ENCODE assay signal across 29 mouse cellular contexts in genomic region chr16:90569826-90570225, GRCm38 (mm10).
A peak's percentile ranks its signal among the peaks of the same experiment; 100 is the strongest.
DNase-seq lines count a peak whose midpoint lies in the region; ATAC-seq and TF ChIP-seq lines count a peak whose summit lies in the region.
"Had no signal": no experiment of that assay in that cellular context is flagged by ENCODE, and none has a peak within 500 bp of the region (broad histone marks: within the 10 kb centered on the region; RNA-seq: fewer than 3 reads in every experiment).

No protein-coding gene starts in this region.

- TF ChIP-seq CTCF in intestine, postnatal 0 days (IDR thresholded peaks at IDR 0.05; ENCODE audit: low read depth), result no peak

- WGBS in intestine, postnatal 0 days, result 66% methylated on average over 1 of the region's 1 CpGs

- no peaks in the 10 kb centered on the region for H3K4me1 ChIP-seq in intestine, postnatal 0 days (replicated peaks; ENCODE audit: control insufficient read depth, insufficient read depth, low read length)
- H3K4me1 ChIP-seq: embryonic facial prominence, embryonic 13.5 days; heart, embryonic 13.5 days; hindbrain, embryonic 15.5 days; liver, embryonic 13.5 days; midbrain, embryonic 13.5 days; neural tube, embryonic 13.5 days; stomach, embryonic 15.5 days had no signal

- DNase-seq in Muller cell, postnatal 12 days (ENCODE audit: inconsistent ontology term), result peak; percentile 16
- peak; percentile 92 for DNase-seq in brain, adult 2 months (ENCODE audit: low read depth, low spot score)
- peak; percentile 42 for DNase-seq in cerebellum, adult 8-10 months
- DNase-seq in cerebellum, postnatal 25 days, result peak; percentile 65 to 72
- no peak for DNase-seq in retina, embryonic 14.5 days (ENCODE audit: low spot score)
- DNase-seq: adrenal gland, adult 2 months; adrenal gland, postnatal 36 days; B cell, adult 2 months; embryo, embryonic 11 days; forebrain, postnatal 0 days; heart, postnatal 10 days; kidney, adult 18-20 months; kidney, postnatal 4 days; layer of hippocampus, adult 9-11 months; liver, embryonic 13.5 days; lung, adult 2 months; lung, postnatal 10 days; right cerebral cortex, postnatal 14 days had no signal

- no peak overlapping the region for H3K27ac ChIP-seq in intestine, postnatal 0 days (ENCODE audit: low read depth, low read length)
- H3K27ac ChIP-seq: embryonic facial prominence, embryonic 13.5 days; heart, embryonic 13.5 days; hindbrain, embryonic 15.5 days; kidney, postnatal 0 days; liver, embryonic 13.5 days; macrophage; midbrain, embryonic 13.5 days; neural tube, embryonic 13.5 days; stomach, embryonic 15.5 days had no signal

- H3K9ac ChIP-seq in intestine, postnatal 0 days (ENCODE audit: low read depth, low read length), result no peak overlapping the region
- H3K9ac ChIP-seq: embryonic facial prominence, embryonic 13.5 days; forebrain, postnatal 0 days; heart, embryonic 13.5 days; hindbrain, embryonic 15.5 days; liver, embryonic 13.5 days; midbrain, embryonic 13.5 days; neural tube, embryonic 13.5 days; stomach, embryonic 15.5 days had no signal

- H3K9me3 ChIP-seq in intestine, postnatal 0 days (ENCODE audit: control insufficient read depth), result no peaks in the 10 kb centered on the region
- H3K9me3 ChIP-seq: embryonic facial prominence, embryonic 13.5 days; heart, embryonic 13.5 days; hindbrain, embryonic 15.5 days; liver, embryonic 13.5 days; midbrain, embryonic 13.5 days; neural tube, embryonic 13.5 days; stomach, embryonic 15.5 days had no signal

- no peaks in the 10 kb centered on the region for H3K27me3 ChIP-seq in intestine, postnatal 0 days (replicated peaks; ENCODE audit: control insufficient read depth, insufficient read depth, low read length)
- H3K27me3 ChIP-seq: embryonic facial prominence, embryonic 13.5 days; heart, embryonic 13.5 days; hindbrain, embryonic 15.5 days; liver, embryonic 13.5 days; midbrain, embryonic 13.5 days; neural tube, embryonic 13.5 days; stomach, embryonic 15.5 days had no signal

- H3K4me3 ChIP-seq in intestine, postnatal 0 days (ENCODE audit: low read depth, low read length), result no peak overlapping the region
- H3K4me3 ChIP-seq: embryonic facial prominence, embryonic 13.5 days; heart, embryonic 13.5 days; hindbrain, embryonic 15.5 days; liver, embryonic 13.5 days; midbrain, embryonic 13.5 days; neural tube, embryonic 13.5 days; stomach, embryonic 15.5 days had no signal

- ATAC-seq in intestine, postnatal 0 days, result no peak
- ATAC-seq: activated CD4-positive, CD25-positive, alpha-beta regulatory T cell, adult 4 months; forebrain, postnatal 0 days; inflammation-experienced regulatory T-cells, adult 6 months; midbrain, embryonic 13.5 days had no signal

- no peaks in the 10 kb centered on the region for H3K36me3 ChIP-seq in intestine, postnatal 0 days (ENCODE audit: control insufficient read depth, insufficient read depth)
- H3K36me3 ChIP-seq: embryonic facial prominence, embryonic 13.5 days; heart, embryonic 13.5 days; hindbrain, embryonic 15.5 days; liver, embryonic 13.5 days; midbrain, embryonic 13.5 days; neural tube, embryonic 13.5 days; stomach, embryonic 15.5 days had no signal

- H3K4me2 ChIP-seq in intestine, postnatal 0 days (replicated peaks; ENCODE audit: low read depth), result no peak overlapping the region
- H3K4me2 ChIP-seq: embryonic facial prominence, embryonic 13.5 days; heart, embryonic 13.5 days; hindbrain, embryonic 15.5 days; liver, embryonic 13.5 days; midbrain, embryonic 13.5 days; neural tube, embryonic 13.5 days; stomach, embryonic 15.5 days had no signal
